Mouse (Mus musculus) small intestine, adult 2 months (tissue): ENCODE measurements around the gene Tec. TPM values are rescaled to one million over a fixed set of nuclear protein-coding genes. Genes with fewer than 3 reads are reported as not detected.

Source experiments
- H3K27ac ChIP-seq: fragments of 200-500 bp; 2 replicates; pipeline ENCODE4 v1.5.1; 2012; ENCODE audit warnings: low read depth, low read length, control low read depth, inconsistent platforms; ENCODE audit not compliant: insufficient read depth
- H3K27me3 ChIP-seq: fragments of 200-500 bp; 2 replicates; pipeline ENCODE4 v1.6.1; 2012; ENCODE audit warnings: mild to moderate bottlenecking, moderate library complexity, low read length, inconsistent platforms; ENCODE audit not compliant: control insufficient read depth, insufficient read depth
- H3K36me3 ChIP-seq: fragments of 200-500 bp; 2 replicates; pipeline ENCODE4 v1.6.1; 2012; ENCODE audit warnings: mild to moderate bottlenecking, low read length, control low read depth, inconsistent platforms; ENCODE audit not compliant: control insufficient read depth, insufficient read depth
- H3K4me1 ChIP-seq: fragments of 200-500 bp; 2 replicates; pipeline ENCODE4 v1.6.1; 2012; ENCODE audit warnings: low read length, inconsistent platforms, mixed read lengths; ENCODE audit not compliant: control insufficient read depth, insufficient read depth, insufficient read length
- H3K4me3 ChIP-seq: fragments of 200-500 bp; 2 replicates; pipeline ENCODE4 v1.5.1; 2012; ENCODE audit warnings: low read depth, mild to moderate bottlenecking, control low read depth, inconsistent platforms, low read length, moderate library complexity
- CTCF ChIP-seq: fragments of 200-500 bp; IDR thresholded peaks from 2 replicates; pipeline ENCODE4 v1.5.1; 2012; ENCODE audit warnings: low read depth, mild to moderate bottlenecking, control low read depth, inconsistent platforms, low read length, moderate library complexity, mixed read lengths; ENCODE audit not compliant: insufficient replicate concordance, insufficient read length; ENCODE audit errors: extremely low read depth
- POLR2A ChIP-seq: fragments of 200-500 bp; IDR thresholded peaks from 2 replicates; pipeline ENCODE4 v1.6.1; 2012; ENCODE audit warnings: low read depth, mild to moderate bottlenecking, control low read depth, inconsistent platforms, low read length, moderate library complexity
- WGBS: fragments of 180-500 bp; shearing (Covaris S2); methylation state at CpG from one replicate; pipeline ENCODE4 v1.1.7; 2018; 5-methylcytosine and 5-hydroxymethylcytosine counted together
- polyA plus RNA-seq: library from polyadenylated mRNA; depleted of rRNA; stranded (reverse); fragments of >200 nt; gene quantifications from 2 replicates; pipeline ENCODE4 v1.2.3, GENCODE M21; 2012

Tec gene
- polyA plus RNA-seq, 1 experiment: 7.1 TPM

DNA sequence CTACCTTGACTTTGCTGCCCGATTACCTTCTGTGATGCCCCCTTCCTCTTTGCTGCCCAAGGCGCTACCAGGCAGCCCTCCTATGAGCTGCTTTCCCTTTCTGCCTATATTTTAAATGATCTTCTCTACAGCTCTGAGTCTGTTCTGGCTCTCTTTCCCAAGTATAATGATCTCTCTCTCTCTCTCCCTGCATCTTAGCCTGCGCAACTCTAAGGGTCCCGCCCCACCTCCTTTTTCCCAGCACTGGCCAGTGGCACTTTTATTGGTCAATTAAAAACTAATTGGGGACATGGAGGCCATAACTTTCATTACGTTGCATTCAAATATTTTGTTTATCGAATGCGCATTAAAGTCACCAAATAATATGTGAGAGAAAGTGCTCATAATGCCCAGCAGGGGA is 20.0 kb upstream of the Tec start:
- Histone ChIP-seq H3K27me3 (no peaks in the 10 kb centered on the region), H3K36me3 (no peaks in the 10 kb centered on the region), H3K27ac (no peak overlapping the region), H3K4me1 (no peaks in the 10 kb centered on the region), H3K4me3 (no peak overlapping the region)
- WGBS: 81% methylated on average over 7 of the region's 7 CpGs
- TF ChIP-seq POLR2A (no peak), CTCF (no peak)

GRCm38 (mm10) chr5:72886458-72887222 is 18.4 kb upstream of the Tec start:
- no peak overlapping the region for H3K4me3 ChIP-seq
- H3K27me3 ChIP-seq: no peaks in the 10 kb centered on the region
- TF ChIP-seq CTCF (no peak), POLR2A (no peak)
- H3K36me3 ChIP-seq: no peaks in the 10 kb centered on the region
- 86% methylated on average over 19 of the region's 19 CpGs for WGBS
- H3K27ac ChIP-seq: no peak overlapping the region
- no peaks in the 10 kb centered on the region for H3K4me1 ChIP-seq

DNA sequence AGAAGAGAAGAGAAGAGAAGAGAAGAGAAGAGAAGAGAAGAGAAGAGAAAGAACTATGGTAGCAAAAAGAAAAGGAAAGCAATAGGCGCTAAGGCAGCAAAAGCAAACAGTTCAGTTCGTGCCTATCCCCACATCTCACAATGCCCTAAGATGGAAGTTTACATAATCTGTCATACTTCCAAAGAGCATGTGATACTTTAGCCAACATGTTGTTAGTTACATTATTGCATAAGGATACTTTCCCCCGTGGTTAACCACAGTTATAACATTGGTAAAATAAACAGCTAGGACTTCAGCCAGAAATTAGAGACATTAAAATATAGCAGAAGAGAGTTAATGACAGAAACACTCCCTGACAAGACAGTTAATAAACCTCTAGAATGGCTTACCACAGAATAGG is 15.4 kb upstream of the Tec start:
- H3K36me3 ChIP-seq: no peaks in the 10 kb centered on the region
- no peak overlapping the region for H3K27ac ChIP-seq
- 41% methylated on average over 3 of the region's 3 CpGs for WGBS
- no peaks in the 10 kb centered on the region for H3K4me1 ChIP-seq
- H3K4me3 ChIP-seq: no peak overlapping the region
- TF ChIP-seq POLR2A: no peak
- TF ChIP-seq CTCF: no peak
- H3K27me3 ChIP-seq: no peaks in the 10 kb centered on the region

DNA sequence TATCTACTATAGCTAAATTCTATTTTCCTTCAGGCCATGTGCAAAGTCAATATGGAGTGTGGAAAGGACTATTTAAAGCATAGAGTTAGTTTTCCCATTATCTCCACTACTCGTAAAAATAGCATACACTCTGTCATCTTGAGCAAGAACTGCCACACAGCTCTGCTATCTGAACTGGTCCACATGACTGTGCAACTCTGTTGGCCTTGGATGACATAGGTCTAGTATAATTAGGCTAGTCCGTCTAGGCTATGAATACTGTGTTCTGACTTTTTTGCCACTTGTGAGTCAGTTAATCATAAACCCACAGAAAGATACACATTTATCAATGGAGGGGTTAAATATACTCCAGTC is 14.1 kb upstream of the Tec start:
- 49% methylated on average over 2 of the region's 2 CpGs for WGBS
- Histone ChIP-seq H3K4me3 (no peak overlapping the region), H3K27me3 (no peaks in the 10 kb centered on the region), H3K27ac (no peak overlapping the region), H3K36me3 (no peaks in the 10 kb centered on the region), H3K4me1 (peaks cover 2% of the 10 kb centered on the region; the same call in 1 of the 2 replicates)
- TF ChIP-seq POLR2A (no peak), CTCF (no peak)

- H3K36me3 ChIP-seq: no peaks in the 10 kb centered on the region
- H3K27me3 ChIP-seq: no peaks in the 10 kb centered on the region
- no peak overlapping the region for H3K27ac ChIP-seq
- no peak overlapping the region for H3K4me3 ChIP-seq
- H3K4me1 ChIP-seq: peaks cover 2% of the 10 kb centered on the region; the same call in 1 of the 2 replicates
- TF ChIP-seq POLR2A (no peak), CTCF (no peak)
- 75% methylated on average over 12 of the region's 12 CpGs for WGBS
These were observed 13.6 kb upstream of the Tec start for GRCm38 (mm10) chr5:72881748-72882411.

- H3K4me3 ChIP-seq: no peak overlapping the region
- H3K27ac ChIP-seq: no peak overlapping the region
- no peaks in the 10 kb centered on the region for H3K36me3 ChIP-seq
- no peaks in the 10 kb centered on the region for H3K27me3 ChIP-seq
- TF ChIP-seq POLR2A (no peak), CTCF (no peak)
- peaks cover 12% of the 10 kb centered on the region; the same call in 1 of the 2 replicates for H3K4me1 ChIP-seq
- WGBS: 66% methylated on average over 5 of the region's 5 CpGs
These were observed 11.5 kb upstream of the Tec start for GRCm38 (mm10) chr5:72879736-72880135.

DNA sequence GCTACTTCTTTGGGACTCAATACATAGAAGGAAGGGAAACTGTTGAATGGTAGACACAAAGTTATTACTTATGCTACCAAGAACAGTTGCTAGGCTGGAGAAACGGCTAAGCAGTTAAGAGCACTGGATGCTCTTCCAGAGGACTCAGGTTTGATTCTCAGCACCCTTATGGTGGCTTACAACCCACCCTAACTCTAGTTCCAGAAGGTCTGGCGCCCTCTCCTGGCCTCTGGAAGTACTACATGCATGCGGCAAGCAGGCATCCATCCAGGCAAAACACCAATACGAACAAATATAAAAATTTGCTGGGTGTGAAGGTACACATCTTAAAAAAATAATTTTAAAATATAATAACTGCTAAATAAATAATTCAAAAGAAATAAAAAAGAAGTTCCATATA is 2.8 kb upstream of the Tec start:
- Histone ChIP-seq H3K4me3 (no peak overlapping the region), H3K36me3 (no peaks in the 10 kb centered on the region), H3K27me3 (no peaks in the 10 kb centered on the region), H3K4me1 (peaks cover 14% of the 10 kb centered on the region; the same call in 1 of the 2 replicates), H3K27ac (no peak overlapping the region)
- 82% methylated on average over 4 of the region's 4 CpGs for WGBS
- no peak for TF ChIP-seq POLR2A
- peak; percentile 63; the same call in 1 of the 2 replicates for TF ChIP-seq CTCF
